Mouse (Mus musculus) lung, postnatal 0 days (tissue): ENCODE data around the gene Hist1h2ab. TPM values are rescaled to one million over a fixed set of nuclear protein-coding genes. Genes with fewer than 3 reads are reported as not detected.
"Not testable (repeated sequence)": the region's sequence is repeated elsewhere in the genome, so short reads cannot be mapped to it uniquely, and the experiment has no call there.

ENCODE experiments used
- ATAC-seq: fragments of 200-750 bp; cut with Nextera tagmentation; 2 replicates; pipeline ENCODE4 v1.8.0; 2017; ENCODE audit warnings: moderate library complexity
- DNase-seq: peaks from one replicate; pipeline ENCODE4 v3.0.0-alpha.2; 2016; ENCODE audit warnings: low spot score
- H3K27ac ChIP-seq: fragments of 300-500 bp; sonication (generic); 2 replicates; pipeline ENCODE4 v1.5.1; 2014; ENCODE audit warnings: antibody characterized with exemption, mild to moderate bottlenecking, low read length, mixed read lengths
- H3K27me3 ChIP-seq: fragments of 300-500 bp; sonication (generic); replicated peaks from 2 replicates; pipeline ENCODE4 v1.6.1; 2014; ENCODE audit warnings: low read length, mixed read lengths; ENCODE audit not compliant: insufficient read depth
- H3K36me3 ChIP-seq: fragments of 300-500 bp; sonication (generic); 2 replicates; pipeline ENCODE4 v1.6.1; 2014; ENCODE audit warnings: low read length, mixed read lengths; ENCODE audit not compliant: insufficient read depth
- H3K4me1 ChIP-seq: fragments of 300-500 bp; sonication (generic); 2 replicates; pipeline ENCODE4 v1.6.1; 2014; ENCODE audit warnings: antibody characterized with exemption, low read depth, low read length, mixed read lengths; ENCODE audit not compliant: insufficient read depth
- H3K4me2 ChIP-seq: fragments of 300-500 bp; sonication (generic); replicated peaks from 2 replicates; pipeline ENCODE4 v1.6.1; 2014; ENCODE audit warnings: low read depth, mild to moderate bottlenecking, low read length, moderate library complexity, mixed read lengths
- H3K4me3 ChIP-seq: fragments of 300-500 bp; sonication (generic); 2 replicates; pipeline ENCODE4 v1.5.1; 2014; ENCODE audit warnings: low read depth, low read length
- H3K9ac ChIP-seq: fragments of 300-500 bp; sonication (generic); replicated peaks from 2 replicates; pipeline ENCODE4 v1.6.1; 2014; ENCODE audit warnings: low read depth, mild to moderate bottlenecking
- H3K9me3 ChIP-seq: fragments of 300-500 bp; sonication (generic); 2 replicates; pipeline ENCODE4 v1.6.1; 2016; ENCODE audit warnings: low read length, mixed read lengths
- CTCF ChIP-seq: IDR thresholded peaks from 2 replicates; pipeline ENCODE4 v1.5.1; 2016; ENCODE audit warnings: antibody characterized with exemption, mild to moderate bottlenecking
- EP300 ChIP-seq: IDR thresholded peaks from 2 replicates; pipeline ENCODE4 v1.6.1; 2016; ENCODE audit warnings: antibody characterized with exemption, mild to moderate bottlenecking, control low read depth
- WGBS: fragments of 180-500 bp; shearing (Covaris S2); extraction: QIAGEN DNeasy Blood & Tissue Kit; methylation state at CpG from one replicate; pipeline ENCODE4 v1.1.7; 2014; 5-methylcytosine and 5-hydroxymethylcytosine counted together
- polyA plus RNA-seq: library from polyadenylated mRNA; unstranded; fragments of >200 nt; fragmentation: Nextera tagmentation; extraction: Ambion mirVana; gene quantifications from 2 replicates; pipeline ENCODE4 v1.2.1, GENCODE M21; 2015

Gene Hist1h2ab
- polyA plus RNA-seq, 1 experiment from 2014 or later, result 5.3 TPM

GRCm38 (mm10) chr13:23745381-23746161 lies 5.4 kb upstream of the Hist1h2ab start, which contains the start of gene Hist1h3c:
Gene Hist1h3c (minus strand): TSS chr13:23745602.
- no peaks in the 10 kb centered on the region for H3K9me3 ChIP-seq
- WGBS, result under 1% methylated on average over 22 of the region's 28 CpGs
- H3K27ac ChIP-seq, result peak within 1 kb of the TSS; percentile 91
- H3K36me3 ChIP-seq, result no peaks in the 10 kb centered on the region
- H3K9ac ChIP-seq, result no peak within 1 kb of the TSS
- peak within 1 kb of the TSS; percentile 55 for H3K4me2 ChIP-seq
- ATAC-seq (peak; percentile 59), DNase-seq (peak; percentile 97)
- no peaks in the 10 kb centered on the region; the same call in 1 of the 2 replicates for H3K4me1 ChIP-seq
- H3K4me3 ChIP-seq, result peak within 1 kb of the TSS; percentile 20
- TF ChIP-seq CTCF (no peak), EP300 (peak; percentile 32; the same call in 1 of the 2 replicates)
- no peaks in the 10 kb centered on the region for H3K27me3 ChIP-seq

- Histone ChIP-seq H3K27ac (peak within 1 kb of the TSS; percentile 91), H3K4me2 (peak within 1 kb of the TSS; percentile 55), H3K4me3 (peak within 1 kb of the TSS; percentile 20)
- peak; percentile 92 for ATAC-seq
- not testable (repeated sequence) for H3K36me3 ChIP-seq, H3K9ac ChIP-seq, H3K27me3 ChIP-seq, H3K4me1 ChIP-seq, H3K9me3 ChIP-seq
- WGBS, result under 1% methylated on average over 35 of the region's 58 CpGs
- peak; percentile 93 for TF ChIP-seq EP300
- TF ChIP-seq CTCF, result peak; percentile 40
- peak; percentile 99 for DNase-seq
Observed at GRCm38 (mm10) chr13:23746201-23747080, 4.5 kb upstream of the Hist1h2ab start, which contains the start of gene Hist1h2bb. Gene Hist1h2bb (plus strand): TSS chr13:23746734.

DNA sequence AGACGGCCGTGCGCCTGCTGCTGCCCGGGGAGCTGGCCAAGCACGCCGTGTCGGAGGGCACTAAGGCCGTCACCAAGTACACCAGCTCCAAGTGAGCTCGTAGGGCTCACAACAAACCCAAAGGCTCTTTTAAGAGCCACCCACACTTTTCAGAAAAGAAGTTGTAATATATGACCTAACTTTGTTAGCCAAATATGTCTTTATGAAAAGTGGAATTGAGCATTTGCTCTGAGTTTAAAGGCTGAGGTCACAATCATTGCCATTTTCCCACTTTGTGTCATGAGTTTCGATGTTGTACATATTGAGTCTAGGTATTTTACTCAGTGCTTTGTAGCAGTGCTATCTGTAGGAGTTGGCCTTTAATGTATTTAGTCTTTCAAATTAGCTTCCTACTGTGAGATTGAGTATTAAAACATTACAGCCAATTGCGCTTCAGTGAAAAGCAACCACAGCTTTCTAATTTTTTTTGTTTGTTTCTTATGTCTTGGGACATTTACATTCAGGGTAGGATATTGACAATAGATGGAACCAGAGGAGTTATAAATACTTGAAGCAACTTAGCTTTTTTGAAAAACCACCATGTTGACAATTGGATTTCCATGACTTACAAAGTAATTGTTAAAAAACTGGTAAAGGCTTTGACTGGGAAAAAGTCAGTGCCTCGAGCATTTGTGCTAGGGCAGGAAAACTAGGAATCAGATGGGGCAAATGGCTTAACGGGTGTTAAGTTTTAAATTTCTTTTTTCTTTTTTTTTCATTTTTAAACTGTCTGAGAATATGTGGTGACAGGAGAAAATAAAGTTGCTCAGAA lies 3.6 kb upstream of the Hist1h2ab start:
- Histone ChIP-seq H3K4me2 (peak overlapping the region; percentile 46), H3K9me3 (no peaks in the 10 kb centered on the region), H3K4me1 (no peaks in the 10 kb centered on the region; the same call in 1 of the 2 replicates), H3K9ac (no peak overlapping the region), H3K4me3 (peak overlapping the region; percentile 20; the same call in 1 of the 2 replicates), H3K27ac (peak overlapping the region; percentile 91), H3K27me3 (no peaks in the 10 kb centered on the region), H3K36me3 (no peaks in the 10 kb centered on the region)
- WGBS, result 4% methylated on average over 9 of the region's 13 CpGs
- TF ChIP-seq CTCF (no peak), EP300 (no peak)
- no peak for DNase-seq
- peak; percentile 8 for ATAC-seq

- Histone ChIP-seq H3K4me3 (no peak overlapping the region), H3K36me3 (no peaks in the 10 kb centered on the region), H3K9ac (no peak overlapping the region), H3K4me2 (no peak overlapping the region), H3K9me3 (no peaks in the 10 kb centered on the region), H3K27me3 (no peaks in the 10 kb centered on the region), H3K4me1 (no peaks in the 10 kb centered on the region; the same call in 1 of the 2 replicates), H3K27ac (no peak overlapping the region)
- DNase-seq (no peak), ATAC-seq (no peak)
- no peak for TF ChIP-seq EP300
- WGBS, result 3% methylated on average over 4 of the region's 4 CpGs
Observed at GRCm38 (mm10) chr13:23747892-23748288, 3.0 kb upstream of the Hist1h2ab start.

DNA sequence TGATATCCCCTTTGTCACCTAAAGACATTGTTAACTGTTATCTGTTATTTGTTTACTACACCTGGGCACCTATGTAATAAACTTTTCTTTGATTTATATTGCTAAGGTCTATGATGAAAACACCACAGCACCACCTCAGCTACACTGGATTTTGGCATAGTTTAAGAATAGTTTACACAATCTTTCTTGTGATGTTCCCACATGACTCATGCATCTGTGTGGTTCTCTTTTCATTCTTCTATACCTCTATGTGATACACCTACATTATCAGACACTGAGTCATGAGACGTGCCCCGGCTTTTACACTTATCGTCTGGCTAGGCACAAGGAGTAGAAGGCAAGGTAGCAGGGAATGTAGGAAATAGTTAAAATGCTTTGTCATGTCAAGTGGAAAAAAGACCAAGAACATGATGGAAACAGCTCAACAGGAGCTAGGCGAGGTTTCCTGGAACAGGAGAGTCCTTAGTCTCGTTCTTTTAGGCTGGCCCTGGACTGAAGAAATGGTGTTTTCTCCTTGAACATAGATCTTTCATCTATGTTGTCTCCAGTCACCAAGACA lies 1.3 kb upstream of the Hist1h2ab start:
- 86% methylated on average over 5 of the region's 5 CpGs for WGBS
- no peak overlapping the region for H3K27ac ChIP-seq

More for the DNA sequence above, 1.3 kb upstream of the Hist1h2ab start:
- ATAC-seq (no peak), DNase-seq (no peak)
- H3K4me2 ChIP-seq, result no peak overlapping the region
- no peaks in the 10 kb centered on the region for H3K9me3 ChIP-seq
- H3K27me3 ChIP-seq, result no peaks in the 10 kb centered on the region
- H3K36me3 ChIP-seq, result no peaks in the 10 kb centered on the region
- no peak overlapping the region for H3K4me3 ChIP-seq
- no peaks in the 10 kb centered on the region; the same call in 1 of the 2 replicates for H3K4me1 ChIP-seq
- H3K9ac ChIP-seq, result no peak overlapping the region
- TF ChIP-seq CTCF, result no peak
- TF ChIP-seq EP300, result peak; percentile 52; the same call in 1 of the 2 replicates
